Mouse (Mus musculus) layer of hippocampus, adult 6 months (tissue): Measurements from ENCODE around the gene Serp1. TPM values are rescaled to one million over a fixed set of nuclear protein-coding genes. Genes with fewer than 3 reads are reported as not detected.

Experiments used
- long read RNA-seq, 2 experiments: library from polyadenylated mRNA; unstranded; transcript quantifications; one replicate each; pipeline ENCODE4 v2.0.0; 2019 to 2020
- polyA plus RNA-seq: library from polyadenylated mRNA; unstranded; fragments of <200 nt; fragmentation: Nextera tagmentation; gene quantifications from 2 replicates; pipeline ENCODE4 v1.2.3, GENCODE M21; 2021

Serp1 gene
- 32.6 and 37.9 TPM in 2 replicates for polyA plus RNA-seq
- long read RNA-seq, experiment 1, full-length matches to known transcripts, result 151 of 160 reads
- long read RNA-seq, experiment 1, partial matches to known transcripts, result 0 of 160 reads
- long read RNA-seq, experiment 1, other reads (novel, unspliced or antisense), result 9 of 160 reads
- long read RNA-seq, experiment 2, full-length matches to known transcripts, result 581 of 592 reads
- long read RNA-seq, experiment 2, partial matches to known transcripts, result 3 of 592 reads
- long read RNA-seq, experiment 2, other reads (novel, unspliced or antisense), result 8 of 592 reads

DNA sequence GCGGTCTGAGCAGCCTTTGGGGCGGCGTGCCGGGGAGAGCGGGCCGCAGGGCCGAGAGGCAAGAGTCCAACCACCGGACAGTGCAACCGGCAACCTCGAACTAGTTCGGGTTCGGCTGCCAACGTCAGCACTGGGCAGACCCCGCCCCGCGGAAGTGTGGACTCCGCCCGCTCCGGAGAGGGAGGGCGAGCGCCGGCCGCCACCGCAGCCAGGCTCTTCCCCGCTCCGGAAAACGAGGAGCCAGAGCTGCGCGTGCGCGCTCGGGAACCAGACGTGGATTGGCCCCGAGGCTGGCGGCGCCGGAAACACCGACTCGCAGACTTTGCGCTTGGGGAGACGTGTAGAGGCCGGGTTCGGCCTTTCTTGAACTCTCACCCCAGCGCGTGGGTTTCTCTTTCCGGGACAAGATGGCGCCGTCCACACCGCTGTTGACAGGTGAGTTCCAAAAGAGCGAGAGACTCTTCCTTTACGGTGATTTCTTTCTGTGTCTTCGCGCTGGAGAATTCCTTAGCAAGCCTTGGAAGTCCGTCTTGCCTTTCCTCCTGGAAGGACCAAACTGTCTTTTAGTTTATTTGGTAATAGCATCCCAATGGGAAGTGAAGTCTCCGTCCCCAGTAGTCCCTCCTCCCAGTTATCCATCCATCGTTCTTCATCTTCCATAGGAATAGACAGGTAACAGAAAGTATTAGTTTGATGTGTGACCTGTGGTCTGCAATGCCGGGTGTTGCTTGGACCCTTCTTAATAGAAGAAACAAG is at the start of gene Serp1, which contains the start of gene Eif2a:
Gene Serp1 (minus strand): TSS at position 241 of the 756 bp plus-strand sequence.
Gene Eif2a (plus strand): TSS at position 170 of the 756 bp plus-strand sequence.

Other genes with a start within 250 kb of the Serp1 start
- gene Tsc22d2, start 111.2 kb downstream of the Serp1 start, polyA plus RNA-seq, result 4.0 and 4.1 TPM in 2 replicates
- 44.5 and 46.2 TPM in 2 replicates for gene Eif2a, start 71 bp downstream of the Serp1 start, polyA plus RNA-seq
- gene Selenot, start 50.7 kb upstream of the Serp1 start, polyA plus RNA-seq, result 32.5 and 32.7 TPM in 2 replicates
- 0.10 TPM in 2 replicates for gene Erich6, start 111.3 kb upstream of the Serp1 start, polyA plus RNA-seq
- 1.3 and 1.6 TPM in 2 replicates for gene Siah2, start 166.5 kb upstream of the Serp1 start, polyA plus RNA-seq